Mouse (Mus musculus): Measurements from ENCODE around the gene A630095E13Rik. TPM values are rescaled to one million over a fixed set of nuclear protein-coding genes. Genes with fewer than 3 reads are reported as not detected.

A630095E13Rik gene
- polyA plus RNA-seq (2015; fragmentation: Nextera tagmentation; extraction: Ambion mirVana), result not detected in 2 replicates

DNA sequence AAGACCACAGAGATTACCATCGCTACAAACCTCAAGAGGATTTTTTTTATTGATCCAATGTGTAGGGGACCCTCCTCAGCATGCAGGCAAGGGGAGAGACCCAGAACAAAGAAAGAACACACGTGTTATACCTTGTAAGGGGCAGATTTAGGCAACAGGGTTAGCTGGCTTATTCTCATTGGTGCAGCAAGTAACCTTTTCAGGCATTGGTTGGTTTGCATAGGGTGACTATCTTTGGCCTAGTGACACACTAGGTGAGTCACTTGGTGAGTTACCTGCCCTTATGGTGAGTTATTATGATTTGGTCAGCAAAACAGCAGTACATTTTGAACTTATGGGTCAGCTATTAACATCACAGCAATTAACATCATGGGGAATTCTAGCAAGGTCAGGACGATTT lies at the start of gene A630095E13Rik:
Gene A630095E13Rik (minus strand): TSS at position 101 of the 400 bp plus-strand sequence.

DNA sequence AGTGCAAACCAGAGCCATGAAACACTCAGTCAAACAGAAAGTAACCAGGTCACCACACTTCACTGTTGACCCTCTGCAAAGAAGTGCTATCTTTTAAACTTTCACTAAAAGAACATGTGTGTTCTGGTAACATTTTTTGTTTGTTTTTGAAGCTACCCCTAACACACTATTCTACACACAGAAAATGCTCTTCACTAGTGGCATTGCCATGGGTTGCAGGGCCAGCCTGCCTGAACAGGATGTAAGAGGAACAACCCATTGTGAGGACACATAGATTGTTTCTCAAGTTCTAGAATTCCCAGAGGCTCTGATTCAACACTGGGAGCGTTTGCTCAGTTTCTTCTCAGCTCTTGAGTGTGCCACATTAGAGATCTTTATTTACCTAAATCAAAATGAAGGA lies 49.7 kb upstream of the A630095E13Rik start, which contains the start of gene Acrv1:
Gene Acrv1 (plus strand): TSS at position 301 of the 400 bp plus-strand sequence.

Other genes starting within 250 kb of the A630095E13Rik start
- not detected in 2 replicates for gene Gm7257, start 211.5 kb downstream of the A630095E13Rik start, polyA plus RNA-seq (2015; fragmentation: Nextera tagmentation; extraction: Ambion mirVana)
- gene Gm9513, start 167.7 kb downstream of the A630095E13Rik start, polyA plus RNA-seq (2015; fragmentation: Nextera tagmentation; extraction: Ambion mirVana), result not detected in 2 replicates
- not detected in 2 replicates for gene Gm5615, start 101.4 kb downstream of the A630095E13Rik start, polyA plus RNA-seq (2015; fragmentation: Nextera tagmentation; extraction: Ambion mirVana)
- gene Gm17689, start 60.7 kb downstream of the A630095E13Rik start, polyA plus RNA-seq (2015; fragmentation: Nextera tagmentation; extraction: Ambion mirVana), result not detected in 2 replicates
- gene Acrv1, start 49.8 kb upstream of the A630095E13Rik start, polyA plus RNA-seq (2015; fragmentation: Nextera tagmentation; extraction: Ambion mirVana), result 0.04 TPM in 1 of 2 replicates, not detected in the other
- 23.0 and 24.6 TPM in 2 replicates for gene Chek1, start 83.7 kb upstream of the A630095E13Rik start, polyA plus RNA-seq (2015; fragmentation: Nextera tagmentation; extraction: Ambion mirVana)
- 115 and 117 TPM in 2 replicates for gene Stt3a, start 124.3 kb upstream of the A630095E13Rik start, polyA plus RNA-seq (2015; fragmentation: Nextera tagmentation; extraction: Ambion mirVana)
- gene Ei24, start 154.0 kb upstream of the A630095E13Rik start, polyA plus RNA-seq (2015; fragmentation: Nextera tagmentation; extraction: Ambion mirVana), result 32.6 and 40.6 TPM in 2 replicates
- 0.39 and 0.83 TPM in 2 replicates for gene Fez1, start 178.5 kb upstream of the A630095E13Rik start, polyA plus RNA-seq (2015; fragmentation: Nextera tagmentation; extraction: Ambion mirVana)

Measured in spleen, postnatal 0 days (tissue).